Mouse (Mus musculus) gastrocnemius, postnatal 36 days (tissue): Measurements from ENCODE around the gene Cyp2g1. TPM values are rescaled to one million over a fixed set of nuclear protein-coding genes. Genes with fewer than 3 reads are reported as not detected.
"Not testable (repeated sequence)": the region's sequence is repeated elsewhere in the genome, so short reads cannot be mapped to it uniquely, and the experiment has no call there.

Experiments
- DNase-seq, 2 experiments: peaks; one replicate each; pipeline ENCODE4 v3.0.0; 2022
- intact Hi-C: fragments of 180-260 bp; cut with DNase I; formaldehyde crosslinking; loops from one replicate; pipeline ENCODE4 v1.15.1; 2025
- long read RNA-seq, 2 experiments: library from polyadenylated mRNA; stranded (forward); transcript quantifications; one replicate each; pipeline ENCODE4 v2.0.0; 2021
- total RNA-seq, 2 experiments: library from RNA; stranded (reverse); gene quantifications; 2 replicates each; pipeline ENCODE4 v1.2.3; 2021

The Cyp2g1 gene
- total RNA-seq: not detected
- long read RNA-seq, experiment 1: 0 reads
- long read RNA-seq, experiment 2: 0 reads

GRCm38 (mm10) chr7:26808592-26808991 is at the start of gene Cyp2g1:
TSS of gene Cyp2g1 (plus strand) at chr7:26808892.
- intact Hi-C loops: no loop called here
- no peak for DNase-seq

GRCm38 (mm10) chr7:26767084-26767483 is 41.6 kb upstream of the Cyp2g1 start:
- intact Hi-C loops: no loop called here
- no peak for DNase-seq

- no peak for DNase-seq
- intact Hi-C loops: no loop called here
These were observed 38.7 kb upstream of the Cyp2g1 start for GRCm38 (mm10) chr7:26769881-26770470.

- no peak for DNase-seq
- intact Hi-C loops: no loop called here
These were observed 35.7 kb upstream of the Cyp2g1 start for GRCm38 (mm10) chr7:26772866-26773586.

GRCm38 (mm10) chr7:26775866-26776265 is 32.8 kb upstream of the Cyp2g1 start:
- intact Hi-C loops: loop anchor here (5.0 kb wide), 1 partner anchor 351 kb away; no protein-coding TSS in a partner anchor
- no peak for DNase-seq

- intact Hi-C loops: loop anchor here (5.0 kb wide), 1 partner anchor 349 kb away; no protein-coding TSS in a partner anchor
- no peak for DNase-seq
These were observed 30.9 kb upstream of the Cyp2g1 start for GRCm38 (mm10) chr7:26777806-26778205.

- no peak for DNase-seq
- intact Hi-C loops: loop anchor here (5.0 kb wide), 1 partner anchor 349 kb away; no protein-coding TSS in a partner anchor
These were observed 30.2 kb upstream of the Cyp2g1 start for GRCm38 (mm10) chr7:26778474-26778873.

- DNase-seq: no peak
- intact Hi-C loops: loop anchor here (5.0 kb wide), 1 partner anchor 347 kb away; no protein-coding TSS in a partner anchor
These were observed 28.8 kb upstream of the Cyp2g1 start for GRCm38 (mm10) chr7:26779799-26780416.

GRCm38 (mm10) chr7:26780510-26780909 is 28.2 kb upstream of the Cyp2g1 start:
- DNase-seq: no peak
- intact Hi-C loops: no loop called here

GRCm38 (mm10) chr7:26780998-26781766 is 27.5 kb upstream of the Cyp2g1 start:
- no peak for DNase-seq
- intact Hi-C loops: no loop called here

- intact Hi-C loops: no loop called here
- DNase-seq: no peak
These were observed 26.9 kb upstream of the Cyp2g1 start for GRCm38 (mm10) chr7:26781767-26782131.

GRCm38 (mm10) chr7:26783163-26783562 is 25.5 kb upstream of the Cyp2g1 start:
- no peak for DNase-seq
- intact Hi-C loops: no loop called here

- DNase-seq, intact Hi-C loops: not testable (repeated sequence)
These were observed 22.7 kb upstream of the Cyp2g1 start for GRCm38 (mm10) chr7:26786013-26786412.

- intact Hi-C loops: no loop called here
These were observed 18.7 kb upstream of the Cyp2g1 start for GRCm38 (mm10) chr7:26789984-26790383.

GRCm38 (mm10) chr7:26800104-26800503 is 8.6 kb upstream of the Cyp2g1 start:
- intact Hi-C loops: no loop called here

More at GRCm38 (mm10) chr7:26789984-26790383, 18.7 kb upstream of the Cyp2g1 start:
- no peak for DNase-seq

GRCm38 (mm10) chr7:26800996-26801395 is 7.7 kb upstream of the Cyp2g1 start:
- DNase-seq: no peak
- intact Hi-C loops: no loop called here

More at GRCm38 (mm10) chr7:26800104-26800503, 8.6 kb upstream of the Cyp2g1 start:
- DNase-seq: no peak

GRCm38 (mm10) chr7:26831556-26832292 is 23.0 kb downstream of the Cyp2g1 start:
- DNase-seq, intact Hi-C loops: not testable (repeated sequence)

- DNase-seq, intact Hi-C loops: not testable (repeated sequence)
These were observed 24.0 kb downstream of the Cyp2g1 start for GRCm38 (mm10) chr7:26832668-26833067.

- DNase-seq, intact Hi-C loops: not testable (repeated sequence)
These were observed 26.4 kb downstream of the Cyp2g1 start, which contains the start of gene Cyp2a5 for GRCm38 (mm10) chr7:26835059-26835458. TSS of gene Cyp2a5 (plus strand) at chr7:26835305.

- DNase-seq, intact Hi-C loops: not testable (repeated sequence)
These were observed 34.7 kb downstream of the Cyp2g1 start for GRCm38 (mm10) chr7:26843400-26843799.
